Mouse (Mus musculus): ENCODE data around the gene Smdt1.
"Not testable (repeated sequence)": the region's sequence is repeated elsewhere in the genome, so short reads cannot be mapped to it uniquely, and the experiment has no call there.

The Smdt1 gene

DNA sequence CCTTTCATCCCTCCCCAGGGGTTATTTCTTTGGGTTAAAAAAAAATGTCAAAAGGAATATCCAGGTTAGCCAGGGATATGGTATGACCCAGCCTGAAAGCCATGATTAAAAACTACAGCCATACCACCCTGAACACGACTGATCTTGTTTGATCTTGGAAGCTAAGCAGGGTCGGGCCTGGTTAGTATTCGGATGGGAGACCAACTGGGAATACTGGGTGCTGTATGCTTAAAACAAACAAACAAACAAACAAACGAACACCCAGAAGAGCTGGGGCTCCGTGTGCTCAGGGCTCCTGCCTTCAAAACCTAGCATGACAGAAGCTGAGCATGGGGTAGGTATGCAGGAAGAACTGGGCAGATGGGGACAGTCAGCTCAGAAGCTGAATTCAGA lies 3.8 kb downstream of the Smdt1 start:
- intact Hi-C loops (cut with DNase I): no loop called here

DNA sequence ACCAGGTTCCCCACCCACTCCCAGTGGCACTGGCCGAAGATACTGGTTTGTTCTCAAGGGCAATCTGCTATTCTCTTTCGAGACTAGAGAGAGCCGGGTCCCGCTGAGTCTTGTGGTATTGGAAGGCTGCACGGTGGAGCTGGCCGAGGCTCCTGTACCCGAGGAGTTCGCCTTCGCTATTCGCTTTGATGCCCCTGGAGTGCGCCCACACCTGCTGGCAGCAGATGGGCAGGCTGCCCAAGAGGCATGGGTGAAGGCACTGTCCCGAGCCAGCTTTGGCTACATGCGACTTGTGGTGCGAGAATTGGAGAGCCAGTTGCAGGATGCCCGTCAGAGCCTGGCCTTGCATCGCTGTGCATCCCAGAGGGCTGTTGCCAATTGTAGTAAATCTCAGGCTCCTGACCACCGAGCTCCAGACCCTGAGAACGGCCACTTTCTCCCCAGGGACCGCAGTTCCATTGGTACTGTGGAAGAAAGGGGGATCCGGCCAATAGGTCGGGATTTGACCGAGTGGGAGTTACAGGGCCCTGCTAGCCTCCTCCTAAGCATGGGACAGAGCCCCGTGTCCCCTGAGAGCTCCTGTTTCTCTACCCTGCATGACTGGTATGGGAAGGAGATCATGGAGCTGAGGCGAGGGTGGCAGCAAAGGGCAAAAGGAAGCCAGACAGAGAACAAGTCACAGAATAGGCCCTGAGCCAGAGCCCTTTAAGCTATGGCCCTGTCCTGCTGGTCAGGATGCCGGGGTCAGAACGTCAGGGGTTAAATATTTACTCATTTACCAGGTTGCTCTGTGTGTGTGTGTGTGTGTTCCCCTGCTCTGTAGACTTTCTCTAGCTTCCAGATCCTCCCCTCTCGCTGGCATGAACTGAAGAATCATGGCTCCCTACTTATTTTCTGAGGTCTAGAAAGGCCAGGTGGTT lies 4.9 kb downstream of the Smdt1 start:
- intact Hi-C loops (cut with DNase I): no loop called here

DNA sequence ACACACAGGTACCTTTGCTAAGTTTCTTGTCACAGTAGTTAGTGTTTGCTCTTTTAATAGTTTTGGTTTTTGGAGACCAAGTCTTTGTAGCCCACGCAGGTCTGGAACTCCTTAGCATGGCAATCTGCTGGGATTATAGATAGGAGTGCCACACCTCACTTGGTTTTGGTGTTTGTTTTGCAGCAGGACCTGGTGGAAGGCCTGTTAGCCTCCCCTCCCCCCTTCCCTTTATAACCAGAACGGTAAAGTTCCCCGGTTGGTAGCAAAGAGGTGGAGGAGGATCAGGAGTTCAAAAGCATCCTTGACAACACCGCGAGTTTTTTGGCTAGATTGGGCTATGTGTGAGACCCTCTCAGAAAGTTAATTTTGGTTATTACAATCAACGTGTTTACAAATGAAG lies 6.2 kb downstream of the Smdt1 start:
- intact Hi-C loops (cut with DNase I): no loop called here

DNA sequence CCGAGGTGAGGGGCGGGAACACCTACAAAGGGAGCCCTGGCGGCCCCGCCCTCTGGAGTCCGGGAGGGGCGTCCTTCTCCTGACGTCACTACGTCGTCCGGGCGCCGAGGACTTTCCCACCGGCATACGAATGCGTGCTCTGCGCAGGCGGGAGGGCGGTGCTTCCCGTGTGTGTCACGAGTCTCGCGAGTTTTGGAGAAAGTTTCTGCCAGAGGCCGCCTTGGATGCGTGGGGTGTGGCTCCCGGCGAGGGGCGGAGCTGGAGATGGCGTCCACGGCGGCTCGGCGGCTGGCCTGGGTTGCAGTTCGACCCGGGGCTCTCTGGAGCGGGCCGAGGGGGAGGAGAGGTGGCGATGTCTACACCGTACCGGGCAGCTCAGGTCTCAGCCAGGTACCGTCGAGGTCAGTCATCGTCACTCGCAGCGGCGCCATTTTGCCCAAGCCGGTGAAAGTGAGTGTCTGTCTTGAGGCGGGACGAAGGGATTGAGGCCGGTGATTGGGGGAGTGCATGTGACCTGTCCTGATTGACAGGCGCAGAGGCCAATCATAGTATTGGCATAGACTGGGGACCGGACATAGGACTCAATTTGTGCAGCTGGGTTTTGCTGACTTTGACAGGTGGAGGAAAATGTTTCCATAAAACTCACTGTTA lies 7.2 kb downstream of the Smdt1 start:
- intact Hi-C loops (cut with DNase I): no loop called here

DNA sequence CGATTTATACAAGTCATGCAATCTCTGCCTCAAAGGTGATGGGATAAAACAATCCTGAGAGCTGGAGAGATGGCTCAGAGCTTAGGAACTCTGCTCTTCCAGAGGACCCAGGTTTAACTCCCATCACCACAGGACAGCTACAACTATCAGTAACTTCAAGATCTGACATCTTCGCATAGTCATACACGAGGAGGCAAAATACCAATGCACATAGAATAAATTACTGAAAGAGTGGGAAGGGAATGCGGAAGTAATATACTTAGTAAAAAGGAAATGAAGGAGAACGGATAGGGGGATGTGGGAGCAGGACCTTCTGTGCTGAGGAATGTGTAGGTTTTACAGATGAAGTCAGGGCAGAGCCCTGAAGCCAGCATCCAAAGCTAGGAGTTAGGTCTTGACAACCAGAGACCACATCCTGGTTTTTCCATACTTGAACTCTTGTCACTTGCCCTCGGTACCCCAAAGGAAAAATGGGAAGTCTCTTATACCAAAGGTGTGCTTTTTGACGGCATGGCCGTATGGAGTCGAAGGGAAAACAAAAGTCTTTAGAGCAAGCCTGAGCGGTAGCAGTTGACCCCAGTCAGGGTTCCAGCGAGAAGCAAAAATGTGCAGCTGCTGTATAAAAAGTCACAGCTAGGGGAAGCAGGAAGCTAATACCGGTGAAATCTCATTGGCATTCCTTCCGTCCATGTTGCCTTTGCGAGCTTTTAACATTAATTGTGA lies 8.0 kb downstream of the Smdt1 start:
- intact Hi-C loops (cut with DNase I): no loop called here

DNA sequence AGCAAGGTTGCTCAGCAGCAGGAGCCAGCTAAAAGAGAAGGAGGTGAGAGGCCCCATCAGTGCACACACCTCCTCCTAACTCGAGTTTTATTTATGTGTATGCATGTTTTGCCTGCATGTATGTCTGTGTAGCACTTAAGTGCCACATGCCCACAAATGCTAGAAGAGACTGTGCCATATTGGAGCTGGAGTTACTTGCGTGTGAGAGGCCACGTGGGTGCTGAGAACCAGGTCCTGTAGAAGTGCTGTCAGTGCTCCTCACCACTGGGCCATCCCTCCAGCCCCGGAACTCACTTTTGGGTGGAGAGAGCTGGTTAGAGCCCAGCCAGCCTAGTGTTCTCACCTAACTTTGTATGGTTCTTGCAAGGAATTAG lies 8.5 kb downstream of the Smdt1 start:
- intact Hi-C loops (cut with DNase I): no loop called here

DNA sequence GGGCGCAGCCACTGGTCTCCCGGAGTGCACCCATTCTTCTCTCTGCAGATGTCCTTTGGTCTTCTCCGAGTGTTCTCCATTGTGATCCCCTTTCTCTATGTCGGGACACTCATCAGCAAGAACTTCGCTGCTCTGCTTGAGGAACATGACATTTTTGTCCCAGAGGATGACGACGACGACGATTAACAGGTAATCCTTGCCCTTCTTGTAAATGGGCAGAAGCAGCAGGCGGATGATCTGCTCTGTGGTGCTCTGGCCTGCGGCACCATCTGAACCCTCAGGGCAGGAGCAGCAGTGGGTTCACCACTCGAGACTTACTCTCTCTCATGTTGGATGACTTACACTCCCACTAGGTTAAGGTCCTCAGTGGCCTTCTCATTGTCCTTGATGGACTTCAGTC lies 9.1 kb downstream of the Smdt1 start:
- intact Hi-C loops (cut with DNase I): no loop called here

DNA sequence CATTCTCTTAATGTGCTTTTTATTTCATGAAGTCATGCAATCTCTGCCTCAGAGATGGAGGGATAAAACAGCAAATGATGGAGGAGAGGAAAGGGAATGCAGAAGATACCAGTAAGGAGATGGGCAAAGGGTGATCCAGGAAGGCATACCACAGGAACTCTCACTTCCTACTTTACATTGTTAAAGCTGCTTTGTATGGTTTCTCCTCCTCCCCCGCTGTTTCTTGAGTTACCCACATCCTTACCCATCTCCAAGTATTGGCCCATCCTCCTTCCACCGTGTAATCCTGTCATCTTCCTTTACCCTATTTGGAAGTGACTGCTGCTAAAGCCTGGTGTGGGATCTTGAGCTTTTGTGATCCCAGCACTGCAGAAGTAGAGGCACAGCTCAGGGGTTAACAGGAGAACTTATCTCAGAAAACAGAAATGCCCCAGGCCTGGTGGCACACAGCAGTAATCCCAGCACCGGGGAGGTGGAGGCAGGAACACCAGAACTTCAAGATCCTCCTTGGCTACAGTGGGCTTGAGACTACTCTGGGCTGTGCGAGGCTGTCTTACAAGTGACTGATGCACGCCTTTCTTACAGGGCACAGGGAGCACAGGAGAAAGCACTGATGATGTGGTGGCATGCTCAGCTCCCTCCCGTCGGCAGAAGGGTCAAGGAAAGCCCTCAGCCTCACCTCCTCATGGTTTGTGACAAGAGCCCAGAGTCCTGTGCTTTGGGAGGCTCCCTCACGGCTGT lies 9.7 kb downstream of the Smdt1 start:
- intact Hi-C loops (cut with DNase I): no loop called here

DNA sequence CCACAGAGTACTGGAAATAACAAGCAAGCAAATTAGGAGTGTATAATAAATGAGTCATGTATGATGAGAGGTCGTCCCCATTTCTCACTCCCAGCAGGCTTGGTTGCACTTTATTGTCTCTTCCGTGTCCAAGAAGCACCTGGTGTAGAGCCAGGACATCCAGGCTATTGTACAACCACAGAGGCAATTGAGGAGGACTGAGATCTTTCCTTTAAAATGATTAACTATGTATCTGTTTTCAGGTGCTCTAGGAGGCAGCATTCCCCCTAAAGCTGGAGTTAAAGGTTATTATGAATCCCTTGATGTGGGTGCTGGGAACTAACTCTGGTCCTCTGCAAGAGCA lies 10.2 kb downstream of the Smdt1 start:
- intact Hi-C loops (cut with DNase I): no loop called here

DNA sequence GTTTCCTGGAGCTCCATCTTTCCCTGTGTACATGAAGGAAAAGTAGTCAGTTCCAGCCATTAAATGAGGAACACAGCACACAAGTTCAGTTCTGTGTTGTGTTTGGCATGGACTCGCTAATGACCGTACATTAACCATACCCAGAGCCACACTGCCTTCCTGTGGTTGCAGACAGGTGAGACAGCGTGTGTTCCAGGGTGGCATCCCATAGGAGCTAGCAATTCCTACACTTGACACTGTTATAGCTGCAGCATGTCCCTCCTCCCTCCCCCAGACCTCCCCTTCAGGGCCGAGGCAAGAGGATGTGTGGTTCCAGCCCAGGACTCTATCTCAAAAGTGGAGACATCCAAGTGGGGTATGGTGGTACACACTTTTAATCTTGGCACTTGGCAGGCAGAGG lies 11.6 kb downstream of the Smdt1 start:
- intact Hi-C loops (cut with DNase I): no loop called here

DNA sequence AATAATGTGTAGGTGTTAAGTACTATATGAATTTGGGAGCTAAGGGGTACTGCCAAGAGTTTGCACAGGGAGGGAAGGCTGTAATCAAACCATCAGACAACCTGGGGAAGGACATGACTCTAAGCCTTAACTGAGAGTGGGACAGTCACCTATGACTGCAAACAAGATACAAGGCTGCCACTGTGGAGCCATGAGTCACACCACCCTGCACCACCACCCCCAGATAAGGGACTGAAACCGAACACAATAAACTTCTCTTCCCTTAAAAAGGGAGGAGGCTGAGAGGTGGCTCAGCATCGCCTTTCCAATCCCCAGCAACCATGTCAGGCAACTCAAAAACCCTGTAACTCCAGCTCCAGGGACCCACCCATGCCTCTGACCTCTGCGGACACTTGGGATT lies 12.7 kb downstream of the Smdt1 start:
- intact Hi-C loops (cut with DNase I): no loop called here

DNA sequence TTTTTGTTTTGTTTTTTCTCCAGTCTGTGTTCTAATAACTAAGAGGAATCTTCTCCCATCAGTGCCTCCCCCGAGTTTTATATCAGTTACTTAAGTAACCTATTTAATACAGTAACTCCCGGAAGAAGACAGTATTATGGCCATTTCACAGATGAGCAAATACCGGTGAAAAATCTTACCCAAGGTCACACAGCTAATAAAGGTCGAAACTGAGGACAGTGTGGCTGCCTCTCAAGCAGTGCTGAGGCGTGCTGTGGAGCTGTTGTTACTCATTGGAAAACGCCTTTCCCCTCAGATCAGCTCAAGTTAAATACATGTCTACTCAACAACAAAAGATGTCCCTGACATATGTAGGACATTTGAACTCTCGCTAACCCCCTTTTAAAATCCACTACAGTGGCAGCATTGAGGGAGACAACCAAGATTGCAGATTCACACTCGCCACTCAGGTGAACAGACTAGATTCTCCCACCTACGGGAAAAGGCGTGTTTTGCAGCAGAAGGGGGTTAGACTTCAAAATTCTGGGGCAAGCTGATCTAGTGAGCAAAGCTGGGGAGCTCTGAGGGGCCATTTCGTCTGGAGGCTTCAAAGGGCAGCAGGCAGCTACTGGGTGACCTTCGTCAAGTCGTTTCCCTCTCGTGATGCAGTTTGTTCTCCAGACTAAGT lies 14.5 kb downstream of the Smdt1 start:
- intact Hi-C loops (cut with DNase I): no loop called here

DNA sequence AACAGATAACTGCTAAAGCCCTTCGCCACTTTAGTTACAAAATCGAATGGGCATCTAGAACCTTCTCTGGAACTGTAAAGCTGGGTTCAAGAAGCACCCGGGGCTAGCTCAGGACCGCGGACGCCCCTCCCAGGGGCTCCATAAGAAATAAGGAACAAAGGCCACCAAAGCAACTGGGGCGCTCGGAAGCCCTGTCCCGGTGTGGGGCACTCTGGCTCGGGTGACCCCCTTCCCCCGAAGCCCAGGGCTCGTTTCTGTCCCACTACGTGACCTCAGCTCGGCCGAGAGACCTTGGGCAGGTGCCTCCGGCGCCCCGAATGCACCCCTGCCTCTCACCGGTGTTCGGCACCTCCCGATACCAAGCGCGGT lies 15.0 kb downstream of the Smdt1 start:
- intact Hi-C loops (cut with DNase I): no loop called here

DNA sequence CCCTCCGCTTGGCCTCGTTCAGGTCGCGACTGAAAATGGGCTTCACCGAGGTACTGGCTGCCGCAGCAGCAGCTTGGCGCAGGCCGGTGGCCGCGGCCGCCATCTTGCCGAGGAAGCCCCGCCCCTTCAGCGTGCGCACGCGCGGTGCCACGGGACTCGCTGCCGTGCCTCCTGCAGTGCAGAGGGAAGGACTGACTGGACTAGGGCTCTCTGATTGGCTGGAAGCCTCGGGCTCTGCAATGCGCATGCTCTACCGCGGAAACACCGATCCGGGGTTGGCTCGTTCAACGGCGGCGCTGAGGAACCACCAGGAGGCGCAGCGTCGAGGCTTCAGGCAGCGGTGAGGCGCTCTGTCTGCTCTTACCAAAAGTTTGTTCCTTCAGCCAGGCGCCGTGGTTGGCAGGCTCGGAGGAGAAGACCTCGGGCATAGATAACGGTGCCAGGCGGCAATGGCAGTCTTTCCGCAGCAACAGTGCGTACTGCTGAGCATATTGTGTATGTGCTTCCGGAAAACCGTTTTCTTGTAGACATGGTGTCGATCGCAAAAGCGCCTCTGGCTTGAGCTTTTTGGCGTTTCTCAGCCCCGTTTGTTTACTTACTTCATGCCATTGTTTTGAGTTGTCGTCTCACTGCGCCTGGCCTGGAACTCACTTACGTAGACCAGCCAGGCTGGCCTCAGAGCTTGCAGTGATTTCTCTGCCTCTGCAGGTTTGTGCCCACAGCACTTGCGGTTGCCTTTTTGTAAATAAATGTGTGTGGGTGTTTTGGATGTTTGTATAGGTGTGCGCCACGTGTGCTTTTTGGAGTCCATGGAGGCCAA lies 15.6 kb downstream of the Smdt1 start, which contains the start of gene Ndufa6:
Gene Ndufa6 (minus strand): TSS at position 197 of the 820 bp plus-strand sequence.
- intact Hi-C loops (cut with DNase I): no loop called here

DNA sequence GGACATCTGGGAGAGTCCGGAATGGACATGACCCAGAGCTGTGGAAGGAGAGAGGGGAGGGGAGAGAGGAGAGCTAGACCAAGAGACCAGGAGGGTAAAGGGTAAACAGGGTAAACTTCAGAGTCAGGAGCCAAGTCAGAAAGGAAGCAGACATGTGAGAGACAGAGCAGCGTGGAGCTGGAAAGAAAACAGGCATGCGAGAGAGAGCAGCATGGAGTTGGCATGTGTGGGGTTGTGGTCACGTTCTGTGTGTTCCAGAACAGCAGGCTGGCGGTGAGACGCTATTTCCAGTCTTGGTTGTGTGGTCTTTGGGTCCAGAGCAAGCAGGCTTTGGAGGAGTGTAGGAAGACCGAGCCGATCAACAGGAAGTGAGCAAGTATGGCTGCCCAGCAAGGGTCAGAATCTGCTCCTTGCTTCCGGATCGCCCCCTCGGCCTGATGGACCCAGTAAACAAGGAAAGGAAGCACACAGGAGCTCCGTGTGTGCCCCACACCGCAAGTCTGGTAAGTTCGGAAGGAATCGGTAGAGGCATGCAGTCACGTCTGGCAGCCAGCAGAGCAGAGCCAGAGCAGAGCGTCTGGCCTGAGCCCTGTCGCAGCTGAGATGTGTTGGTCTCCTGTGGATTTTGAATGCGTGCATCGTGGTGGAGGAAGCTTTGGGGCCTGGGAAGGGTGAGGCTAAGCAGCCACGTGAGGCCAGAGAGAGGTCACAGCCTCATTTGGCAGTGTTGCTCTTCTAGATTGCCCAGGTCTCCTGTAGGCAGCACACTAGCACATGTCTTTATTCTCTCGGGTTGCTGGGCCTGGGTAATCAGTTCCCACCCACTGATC lies 19.9 kb downstream of the Smdt1 start:
- intact Hi-C loops (cut with DNase I): loop anchor here (5.0 kb wide), 1 partner anchor 59 kb away; no protein-coding TSS in a partner anchor

DNA sequence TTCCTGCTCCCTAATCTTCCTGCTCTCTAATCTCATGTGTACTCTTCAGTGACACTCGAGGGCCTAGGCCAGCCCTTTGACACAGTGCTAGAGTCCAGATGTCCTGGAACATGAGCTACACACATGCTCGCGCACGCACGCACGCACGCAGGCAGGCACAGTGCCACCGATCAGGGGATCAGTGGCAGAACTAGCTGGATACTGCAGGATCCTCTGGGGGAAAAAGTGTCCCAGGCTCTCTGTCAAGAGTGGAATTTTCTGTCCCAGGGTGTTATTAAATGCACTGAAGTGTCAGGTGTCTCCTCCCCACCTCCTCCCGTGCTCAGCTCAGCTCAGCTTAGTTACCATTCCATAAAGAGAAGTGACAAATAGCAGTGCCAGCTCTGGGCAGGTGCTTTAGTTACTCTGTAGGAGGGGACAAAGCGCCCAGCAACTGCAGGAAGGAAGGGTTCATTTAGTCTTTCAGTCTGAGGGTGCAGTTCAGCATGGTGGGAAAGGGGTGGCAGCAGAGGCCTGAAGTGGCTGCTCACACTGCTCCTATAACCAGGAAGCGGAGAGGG lies 22.8 kb downstream of the Smdt1 start:
- intact Hi-C loops (cut with DNase I): no loop called here

DNA sequence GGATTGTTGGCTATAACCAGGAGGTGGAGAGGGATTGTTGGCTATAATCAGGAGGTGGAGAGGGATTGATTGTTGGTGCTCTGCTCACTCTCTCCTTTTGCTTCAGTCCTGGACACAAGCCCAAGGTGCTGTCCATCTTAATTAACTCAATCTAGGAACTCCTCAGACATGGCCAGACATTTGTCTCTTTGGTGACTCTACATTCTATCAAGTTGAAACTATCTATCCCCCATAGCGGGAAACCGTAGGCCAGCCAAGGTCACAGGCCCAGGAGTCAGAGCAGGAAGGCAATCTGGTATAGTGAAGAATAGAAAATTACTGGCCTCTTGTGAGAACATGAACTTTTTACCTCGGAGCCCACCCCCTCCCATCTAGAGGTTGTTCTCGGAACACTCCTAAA lies 23.5 kb downstream of the Smdt1 start:
- intact Hi-C loops (cut with DNase I): no loop called here

DNA sequence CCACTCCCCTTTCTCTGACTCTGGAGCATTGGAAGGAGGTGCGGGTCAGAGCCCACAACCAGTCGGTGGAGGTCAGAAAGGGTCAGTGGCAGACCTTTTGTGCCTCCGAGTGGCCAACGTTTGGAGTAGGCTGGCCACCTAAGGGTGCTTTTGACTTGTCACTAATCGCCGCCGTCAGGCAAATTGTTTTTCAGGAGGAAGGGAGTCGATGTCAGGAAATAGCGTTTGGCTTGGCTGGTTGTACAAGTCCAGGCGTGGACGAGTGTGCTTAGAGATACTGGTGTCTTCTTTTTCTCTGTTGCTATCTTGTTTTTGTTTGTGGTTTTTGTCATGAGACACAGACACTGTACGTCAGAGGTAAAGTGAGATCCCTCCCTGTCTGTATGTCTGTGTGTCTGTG lies 25.0 kb downstream of the Smdt1 start:
- intact Hi-C loops (cut with DNase I): not testable (repeated sequence)

DNA sequence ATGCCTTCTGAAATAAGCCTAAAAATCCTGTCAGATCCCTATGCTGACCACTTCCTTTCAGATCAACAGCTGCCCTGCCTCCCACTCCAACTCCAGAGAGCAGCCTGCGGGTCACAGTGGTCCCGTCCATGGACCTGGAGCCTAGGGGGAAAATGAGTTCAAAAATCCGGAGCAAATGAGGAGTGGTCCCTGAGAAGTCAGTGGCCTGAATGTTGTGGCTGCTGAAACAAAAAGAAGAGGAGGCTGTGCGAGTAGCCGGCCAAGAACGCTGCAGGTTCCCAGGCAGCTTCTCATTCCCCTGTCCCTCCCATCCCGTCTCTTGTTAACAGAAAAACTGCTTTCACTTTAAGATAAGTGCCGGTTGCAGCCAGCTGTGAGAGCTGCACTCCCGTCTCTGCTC lies 25.8 kb downstream of the Smdt1 start:
- intact Hi-C loops (cut with DNase I): not testable (repeated sequence)

All from adrenal gland (tissue).